Mouse (Mus musculus) urinary bladder, postnatal 4 days (tissue): ENCODE results near the gene Ttc9.
A peak's percentile ranks its signal among the peaks of the same experiment; 100 is the strongest.

Source experiments
- DNase-seq, 2 experiments: peaks; one replicate each; pipeline ENCODE4 v3.0.0; 2021 to 2022; ENCODE audit warnings: low spot score in 2 of 2

The Ttc9 gene

DNA sequence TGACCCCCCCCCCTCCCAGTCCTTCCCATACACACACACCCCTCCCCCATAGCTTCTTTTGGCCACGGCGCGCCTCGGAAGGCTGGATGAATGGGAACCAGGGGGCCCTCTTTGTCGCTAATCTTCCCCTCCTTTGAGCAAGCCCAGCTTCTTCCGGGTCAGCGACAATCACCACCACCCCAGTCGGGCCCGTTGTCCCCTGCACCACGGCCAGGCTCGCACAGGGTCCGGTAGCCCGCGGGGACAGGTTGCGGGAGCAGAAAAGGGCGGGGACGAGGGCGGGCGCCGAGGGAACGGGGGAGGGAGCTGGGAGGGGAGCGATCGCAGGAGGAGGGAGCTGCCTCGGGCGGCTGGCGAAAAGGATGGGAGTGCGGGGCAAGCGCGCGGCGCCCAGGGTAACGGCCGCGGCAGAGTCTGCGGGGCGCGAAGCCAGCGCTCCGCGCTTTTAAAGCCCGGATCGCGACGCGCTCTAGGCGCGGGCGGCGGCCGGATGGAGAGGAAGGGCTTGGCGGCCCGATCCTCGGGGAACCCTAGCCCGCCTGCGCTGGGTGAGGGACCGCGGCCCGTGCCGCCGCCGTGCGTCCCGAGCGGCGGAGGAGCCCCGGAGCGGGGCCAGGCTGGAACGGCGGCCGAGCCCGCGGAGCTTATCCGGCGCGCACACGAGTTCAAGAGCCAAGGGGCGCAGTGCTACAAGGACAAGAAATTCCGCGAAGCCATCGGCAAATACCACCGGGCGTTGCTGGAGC lies at the start of gene Ttc9:
TSS of gene Ttc9 (plus strand) at position 335 of the 746 bp plus-strand sequence.
- DNase-seq, result no peak

DNA sequence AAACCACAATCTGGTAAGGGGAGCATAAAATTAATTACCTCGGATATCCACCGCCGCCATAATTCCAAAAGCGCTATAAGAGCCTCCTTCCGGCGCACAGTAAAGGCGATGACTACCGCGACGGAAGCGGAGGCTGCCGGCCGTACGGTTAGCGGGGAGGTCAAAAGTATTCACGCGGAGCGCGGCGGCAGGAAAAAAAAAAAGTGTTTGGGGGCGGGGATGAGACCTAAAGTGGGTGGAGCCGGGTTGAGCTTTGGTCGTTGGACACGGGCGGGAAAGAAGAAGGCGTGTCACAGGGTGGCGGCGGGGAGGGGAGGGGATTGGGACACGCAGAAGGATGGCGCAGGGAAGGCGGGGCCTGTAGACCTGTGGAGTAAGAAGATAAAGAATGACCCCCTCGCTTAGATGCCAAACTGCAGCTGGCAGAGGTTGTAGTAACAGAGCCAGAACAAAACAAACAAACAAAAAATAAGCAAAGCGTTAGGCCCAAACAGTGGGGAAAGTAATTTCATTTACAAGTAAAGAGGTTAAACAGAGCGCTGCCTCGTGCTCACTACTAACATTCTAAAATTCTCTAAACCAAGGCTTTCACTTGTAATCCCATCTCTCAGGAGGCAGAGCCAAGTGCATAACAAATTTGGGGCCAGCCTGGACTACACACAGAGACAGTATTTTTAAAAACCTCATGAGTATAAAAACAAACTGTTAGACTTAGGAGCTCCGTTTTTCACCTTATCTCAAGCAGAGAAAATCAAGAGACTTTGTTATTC lies 36.0 kb upstream of the Ttc9 start, which contains the start of gene Med6:
TSS of gene Med6 (minus strand) at position 107 of the 770 bp plus-strand sequence.
- DNase-seq, result peak; percentile 91 to 93

GRCm38 (mm10) chr12:81596547-81597262 lies 34.3 kb upstream of the Ttc9 start:
- no peak for DNase-seq

- no peak for DNase-seq
These were observed 25.9 kb upstream of the Ttc9 start for GRCm38 (mm10) chr12:81604995-81605784.

DNA sequence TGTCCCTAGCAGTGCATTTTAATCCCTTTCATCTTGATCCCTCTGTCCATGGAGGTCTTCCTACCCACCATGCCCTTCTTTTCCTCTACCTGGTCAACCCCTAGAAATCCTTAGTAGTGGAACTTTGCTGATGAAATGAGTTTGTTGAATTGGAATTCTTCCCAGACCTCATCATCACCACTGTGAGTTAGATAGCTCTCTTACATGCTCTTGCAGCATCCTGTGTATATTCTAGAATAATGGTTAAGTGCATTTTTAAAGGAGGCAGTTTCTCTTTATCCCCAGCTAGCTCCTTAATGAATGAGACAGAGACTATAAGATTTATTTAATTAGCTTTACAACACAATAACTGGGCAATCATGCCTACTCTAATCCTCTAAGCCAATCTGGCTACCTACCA lies 21.6 kb upstream of the Ttc9 start:
- no peak for DNase-seq

DNA sequence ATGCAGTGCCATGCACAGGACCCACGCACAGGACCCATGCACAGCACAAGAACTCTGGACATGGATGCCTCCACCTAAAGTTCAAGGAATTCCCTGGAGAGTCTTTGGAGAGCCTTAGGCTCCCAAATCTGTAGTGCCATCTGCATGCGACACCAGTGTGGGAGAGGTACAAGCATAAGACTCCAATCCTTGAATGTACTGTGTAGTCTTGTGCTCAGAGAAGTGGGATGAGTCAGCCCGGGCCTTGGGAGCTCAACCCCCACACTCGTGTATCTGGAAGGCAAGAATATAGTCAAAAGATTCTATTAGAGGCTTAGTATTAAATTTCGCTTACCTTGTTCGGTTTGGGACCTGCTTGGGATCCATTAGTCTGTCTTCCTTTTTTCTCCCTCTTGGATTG lies 15.2 kb upstream of the Ttc9 start:
- DNase-seq, result no peak

GRCm38 (mm10) chr12:81616980-81617379 lies 14.1 kb upstream of the Ttc9 start:
- DNase-seq, result no peak

DNA sequence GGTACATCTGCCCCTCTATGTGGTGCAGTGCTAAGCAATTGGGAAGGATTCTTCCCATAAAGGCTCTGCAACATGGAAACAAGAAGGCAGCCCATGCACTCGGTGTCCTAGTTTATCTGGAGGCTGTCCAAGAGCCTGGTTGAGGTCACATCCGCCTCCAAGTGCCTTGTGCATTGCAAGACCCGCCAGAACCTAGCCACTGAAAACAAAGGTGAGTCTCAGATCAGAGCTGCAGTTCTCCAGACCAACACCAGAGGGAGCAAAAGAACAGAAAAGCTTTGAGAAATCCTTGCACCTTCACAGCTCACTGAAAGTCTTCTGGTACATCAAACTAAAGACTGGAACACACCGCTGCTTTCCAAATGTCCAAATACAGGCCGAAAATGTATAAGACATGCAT lies 11.7 kb upstream of the Ttc9 start:
- peak; percentile 47 to 75 for DNase-seq

DNA sequence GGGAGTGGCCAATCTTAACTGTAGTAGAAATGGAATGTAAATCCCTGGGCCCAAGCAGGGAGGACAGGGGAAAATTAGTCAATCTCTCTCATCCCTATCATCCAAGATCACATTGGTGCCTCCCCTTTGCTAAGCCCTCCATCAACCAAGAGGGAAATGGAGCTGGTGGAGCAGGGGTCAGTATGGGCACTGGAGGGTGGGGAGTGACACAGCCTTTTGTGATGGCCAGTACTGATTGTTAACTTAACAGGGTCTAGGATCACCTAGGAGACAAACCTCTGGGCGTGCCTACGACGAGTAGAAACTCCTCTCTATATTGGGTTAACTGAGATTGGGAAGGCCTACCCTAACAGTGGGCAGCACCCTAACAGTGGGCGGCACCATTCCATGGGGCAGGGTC lies 7.7 kb upstream of the Ttc9 start:
- DNase-seq, result no peak

DNA sequence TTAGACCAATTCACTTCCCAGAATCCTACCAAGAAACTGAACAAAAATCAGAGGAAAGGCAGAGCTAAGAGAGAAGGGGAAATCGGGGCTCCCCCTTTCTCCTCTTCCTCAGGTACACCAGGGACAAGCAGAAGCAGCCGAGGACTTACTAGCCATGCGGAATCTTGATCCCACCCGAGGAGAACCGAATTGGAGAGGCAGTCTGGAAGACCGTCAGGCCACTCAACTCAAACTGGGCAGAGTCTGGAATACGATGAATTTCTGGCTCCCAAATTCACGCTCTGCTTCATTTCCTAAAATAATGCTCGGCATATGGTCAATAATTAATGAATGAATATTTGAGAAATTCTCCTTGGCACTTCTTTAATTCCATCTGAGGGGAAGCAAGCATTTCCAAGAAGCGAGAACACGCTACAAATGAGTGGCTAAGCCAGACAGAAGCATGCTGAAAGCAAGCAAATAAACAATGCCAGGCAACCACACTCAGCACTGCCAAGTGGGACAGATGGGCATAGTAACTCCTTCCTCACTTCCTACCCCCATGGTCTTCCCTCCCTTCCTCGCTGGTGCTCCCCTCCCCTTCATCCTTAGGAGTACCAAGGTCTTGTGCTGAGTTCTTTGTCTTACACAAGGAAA lies 4.7 kb upstream of the Ttc9 start:
- no peak for DNase-seq

GRCm38 (mm10) chr12:81627426-81627825 lies 3.6 kb upstream of the Ttc9 start:
- DNase-seq, result no peak

- DNase-seq, result no peak
These were observed 3.0 kb upstream of the Ttc9 start for GRCm38 (mm10) chr12:81628091-81628490.

- peak; percentile 30 to 60 for DNase-seq
These were observed 532 bp upstream of the Ttc9 start for GRCm38 (mm10) chr12:81630520-81630914.

GRCm38 (mm10) chr12:81631661-81632401 lies 782 bp downstream of the Ttc9 start:
- DNase-seq, result no peak

DNA sequence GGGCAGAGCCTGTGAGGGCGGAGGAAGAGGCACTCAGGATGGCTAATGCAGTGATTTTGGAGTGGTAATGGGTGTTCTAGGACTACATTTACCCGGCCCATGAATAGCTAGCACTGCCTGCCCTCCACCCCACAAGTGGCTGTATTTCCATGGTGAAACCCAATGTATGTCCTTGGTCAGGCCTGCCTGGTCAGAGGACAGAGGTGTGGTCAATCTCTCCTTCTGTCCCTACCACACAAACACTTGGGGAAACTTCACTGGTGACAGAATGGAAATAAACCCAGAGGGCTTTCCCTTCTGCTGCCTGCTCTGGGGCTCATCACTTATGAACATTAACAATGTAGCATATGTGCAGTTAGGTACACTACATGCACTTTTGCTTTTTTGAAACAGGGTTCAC lies 2.2 kb downstream of the Ttc9 start:
- DNase-seq, result no peak

DNA sequence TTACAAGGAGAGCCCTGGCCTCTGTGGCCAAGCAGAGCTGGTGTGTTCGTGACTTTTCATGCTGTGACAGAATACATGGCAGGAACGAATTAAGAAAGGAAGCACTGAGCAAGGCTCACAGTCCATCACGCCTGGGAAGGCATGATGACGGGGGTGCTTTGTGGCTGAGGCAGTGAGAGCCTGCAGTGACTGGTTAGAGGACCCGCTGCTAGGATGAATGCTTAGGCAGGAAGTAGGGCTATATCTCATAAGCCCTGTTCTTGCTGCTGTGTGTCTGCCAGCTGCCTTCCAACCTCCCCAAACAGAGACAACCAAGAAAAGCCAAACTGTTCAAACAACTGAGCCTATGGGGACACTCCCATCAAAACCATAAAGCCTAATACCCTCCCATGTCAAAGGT lies 9.6 kb downstream of the Ttc9 start:
- no peak for DNase-seq

GRCm38 (mm10) chr12:81642361-81643082 lies 11.5 kb downstream of the Ttc9 start:
- DNase-seq, result no peak

GRCm38 (mm10) chr12:81646811-81647210 lies 15.8 kb downstream of the Ttc9 start:
- DNase-seq, result no peak

- DNase-seq, result no peak
These were observed 22.3 kb downstream of the Ttc9 start for GRCm38 (mm10) chr12:81653344-81653743.

DNA sequence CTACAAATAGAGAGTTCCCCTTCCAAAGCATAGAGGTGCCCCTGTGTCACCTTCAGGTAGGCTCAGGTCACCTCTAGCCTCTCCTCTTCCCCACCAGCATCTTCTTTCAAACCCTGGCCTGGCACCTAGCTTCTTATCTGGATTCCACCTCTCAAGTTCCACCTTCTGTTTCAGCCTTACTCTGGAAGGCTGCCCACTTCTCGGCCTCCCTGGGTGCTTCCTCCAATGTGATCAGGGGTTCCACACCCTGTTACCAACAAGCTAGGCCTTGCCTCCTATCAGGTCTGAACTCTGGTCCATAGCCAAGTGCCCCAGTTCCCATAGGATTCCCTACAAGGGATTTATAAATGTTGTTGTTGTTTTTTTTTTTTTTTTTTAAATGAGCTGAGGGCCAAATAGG lies 26.3 kb downstream of the Ttc9 start:
- no peak for DNase-seq
